Mouse (Mus musculus): ENCODE measurements around the gene Scd3. TPM values are rescaled to one million over a fixed set of nuclear protein-coding genes. Genes with fewer than 3 reads are reported as not detected.
A peak's percentile ranks its signal among the peaks of the same experiment; 100 is the strongest.
"Not testable (repeated sequence)": the region's sequence is repeated elsewhere in the genome, so short reads cannot be mapped to it uniquely, and the experiment has no call there.

Scd3 gene
- polyA plus RNA-seq, 1 experiment from 2014 or later: 4.8 TPM

GRCm38 (mm10) chr19:44238906-44239305, 35.8 kb downstream of the Scd3 start:
- H3K9me3 ChIP-seq (replicated peaks): no peaks in the 10 kb centered on the region
- H3K4me1 ChIP-seq: 0 out of 2 replicates have a peak, but pooled peaks cover 5% of the 10 kb centered on the region
- no peaks in the 10 kb centered on the region for H3K27me3 ChIP-seq (replicated peaks)
- 83% methylated on average over 2 of the region's 2 CpGs for WGBS
- ATAC-seq (ENCODE audit: low FRiP score): no peak
- H3K36me3 ChIP-seq: no peaks in the 10 kb centered on the region
- no peak overlapping the region for H3K27ac ChIP-seq (replicated peaks)
- no peak overlapping the region for H3K9ac ChIP-seq (replicated peaks)
- no peak overlapping the region for H3K4me2 ChIP-seq
- H3K4me3 ChIP-seq (replicated peaks): no peak overlapping the region

DNA sequence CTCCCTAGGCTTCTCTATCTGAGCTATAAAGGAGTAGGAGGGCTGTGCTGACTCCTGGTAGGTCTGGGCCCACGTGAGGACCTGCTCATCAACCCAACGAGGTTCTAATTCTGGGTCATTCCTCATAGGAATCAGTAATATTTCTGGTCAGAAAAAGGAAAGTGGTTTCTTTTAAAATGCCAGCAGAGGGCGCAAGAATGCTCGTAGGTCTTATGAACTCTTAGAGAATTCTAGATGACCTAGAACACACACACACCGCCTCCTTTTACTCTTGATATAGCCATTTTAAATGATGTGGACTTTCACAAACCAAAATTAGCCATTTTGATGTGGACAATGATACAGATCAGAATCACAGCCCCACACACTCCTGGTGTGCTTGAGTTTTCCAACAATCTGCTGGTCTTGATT, 42.7 kb downstream of the Scd3 start:
- Histone ChIP-seq H3K4me3 (replicated peaks) (no peak overlapping the region), H3K4me1 (peaks cover 33% of the 10 kb centered on the region), H3K4me2 (peak overlapping the region; percentile 88), H3K9me3 (replicated peaks) (no peaks in the 10 kb centered on the region), H3K36me3 (no peaks in the 10 kb centered on the region), H3K27me3 (replicated peaks) (no peaks in the 10 kb centered on the region), H3K27ac (replicated peaks) (no peak overlapping the region), H3K9ac (replicated peaks) (no peak overlapping the region)
- no peak for ATAC-seq (ENCODE audit: low FRiP score)
- 5% methylated on average over 5 of the region's 5 CpGs for WGBS

- no peak overlapping the region for H3K27ac ChIP-seq (replicated peaks)
- H3K9ac ChIP-seq (replicated peaks): 0 out of 2 replicates have a peak overlapping the region, but pooled peaks have one; percentile 7
- no peaks in the 10 kb centered on the region for H3K9me3 ChIP-seq (replicated peaks)
Measured at GRCm38 (mm10) chr19:44246341-44246911, 43.4 kb downstream of the Scd3 start.

DNA sequence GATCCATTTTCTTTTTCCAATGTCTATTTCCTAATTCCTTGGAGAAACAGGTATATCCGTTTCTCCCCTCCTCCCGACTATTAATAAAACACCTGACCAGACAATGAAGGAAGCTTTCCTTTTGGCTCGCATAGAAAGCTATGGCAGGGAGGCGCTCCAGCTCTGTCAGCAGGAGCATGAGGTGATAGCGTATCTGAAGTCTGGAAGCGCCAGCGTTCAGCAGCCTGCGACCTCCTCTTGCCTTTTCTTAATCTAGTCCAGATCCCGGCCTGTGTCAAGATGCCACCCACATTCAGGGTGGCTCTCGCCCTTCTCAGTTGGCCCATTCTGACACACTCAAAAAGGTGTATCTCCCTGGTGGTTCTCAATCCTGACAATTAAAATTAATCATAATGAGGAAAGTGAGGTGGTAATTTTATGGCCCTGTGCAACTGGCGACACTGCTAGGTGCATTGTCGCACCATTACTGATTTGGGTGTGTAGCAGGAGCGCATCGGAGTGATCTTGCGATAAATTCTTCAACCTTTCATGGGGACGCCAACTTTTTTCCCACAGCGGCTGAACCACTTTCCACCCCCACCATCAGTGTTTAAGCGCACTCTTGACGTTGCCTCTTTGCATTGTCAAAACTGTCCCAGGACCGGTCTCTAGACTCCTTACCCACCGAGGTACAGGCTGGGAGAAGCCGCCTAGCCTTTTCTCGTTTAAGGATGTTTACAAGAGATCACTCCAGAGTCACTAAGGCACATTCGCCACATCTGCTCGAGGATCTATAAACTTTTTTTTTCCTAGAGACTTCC, 44.4 kb downstream of the Scd3 start:
- H3K9me3 ChIP-seq (replicated peaks): no peaks in the 10 kb centered on the region
- H3K4me3 ChIP-seq (replicated peaks): peak overlapping the region; percentile 49
- peak; percentile 57 for ATAC-seq (ENCODE audit: low FRiP score)
- H3K9ac ChIP-seq (replicated peaks): peak overlapping the region; percentile 60
- H3K36me3 ChIP-seq: no peaks in the 10 kb centered on the region
- H3K4me2 ChIP-seq: peak overlapping the region; percentile 88
- WGBS: 2% methylated on average over 25 of the region's 25 CpGs
- H3K4me1 ChIP-seq: peaks cover 33% of the 10 kb centered on the region
- H3K27ac ChIP-seq (replicated peaks): peak overlapping the region; percentile 91
- no peaks in the 10 kb centered on the region for H3K27me3 ChIP-seq (replicated peaks)

More at GRCm38 (mm10) chr19:44246341-44246911, 43.4 kb downstream of the Scd3 start:
- H3K4me1 ChIP-seq: peaks cover 33% of the 10 kb centered on the region
- no peaks in the 10 kb centered on the region for H3K36me3 ChIP-seq
- H3K27me3 ChIP-seq (replicated peaks): no peaks in the 10 kb centered on the region
- 0 out of 2 replicates have a peak overlapping the region, but pooled peaks have one; percentile 49 for H3K4me3 ChIP-seq (replicated peaks)
- ATAC-seq (ENCODE audit: low FRiP score): no peak
- H3K4me2 ChIP-seq: peak overlapping the region; percentile 88
- whole genome bisulfite sequencing: 49% methylated on average over 11 of the region's 11 CpGs

DNA sequence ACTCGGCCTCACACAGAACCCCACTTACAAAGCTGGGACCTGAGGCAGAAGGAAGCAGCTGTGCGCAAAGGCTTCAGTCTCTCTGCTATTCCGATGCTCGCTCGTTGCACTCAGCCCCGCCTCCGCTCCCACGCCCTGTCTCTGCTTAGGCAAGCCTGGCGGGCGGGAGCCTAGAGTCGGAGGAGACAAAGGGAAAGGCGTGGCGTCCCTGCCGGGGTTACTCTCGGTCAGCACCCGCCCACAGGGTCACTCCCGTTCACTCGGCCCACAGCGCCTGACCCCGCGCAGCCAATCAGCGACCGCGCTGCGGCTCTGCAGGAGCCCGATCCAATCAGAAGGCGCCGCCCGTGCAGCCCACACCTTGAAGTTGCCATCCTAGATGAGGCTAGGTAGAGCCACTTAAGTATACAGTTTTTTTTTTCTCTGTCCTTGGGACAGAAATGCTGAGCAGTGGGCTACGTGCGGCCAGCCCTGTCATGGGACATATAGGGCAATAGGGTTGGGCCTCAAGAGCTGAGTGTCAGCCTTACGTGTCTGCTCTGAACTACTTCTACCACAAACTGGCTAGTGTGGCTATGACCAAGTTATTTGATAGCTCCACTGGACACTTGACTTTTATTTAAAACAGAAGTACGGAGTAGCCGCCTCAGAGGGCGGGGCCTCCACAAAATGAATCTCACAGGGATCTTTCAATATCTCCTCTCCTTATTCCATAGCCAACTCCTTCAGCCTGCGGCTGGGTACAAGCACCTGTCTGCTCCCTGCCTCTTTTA, 45.2 kb downstream of the Scd3 start:
- Histone ChIP-seq H3K36me3 (no peaks in the 10 kb centered on the region), H3K4me2 (peak overlapping the region; percentile 88), H3K27me3 (replicated peaks) (no peaks in the 10 kb centered on the region), H3K4me3 (replicated peaks) (peak overlapping the region; percentile 49), H3K4me1 (peaks cover 33% of the 10 kb centered on the region), H3K9me3 (replicated peaks) (no peaks in the 10 kb centered on the region), H3K27ac (replicated peaks) (peak overlapping the region; percentile 91), H3K9ac (replicated peaks) (peak overlapping the region; percentile 60)
- WGBS: 3% methylated on average over 36 of the region's 36 CpGs
- peak; percentile 96 for ATAC-seq (ENCODE audit: low FRiP score)

DNA sequence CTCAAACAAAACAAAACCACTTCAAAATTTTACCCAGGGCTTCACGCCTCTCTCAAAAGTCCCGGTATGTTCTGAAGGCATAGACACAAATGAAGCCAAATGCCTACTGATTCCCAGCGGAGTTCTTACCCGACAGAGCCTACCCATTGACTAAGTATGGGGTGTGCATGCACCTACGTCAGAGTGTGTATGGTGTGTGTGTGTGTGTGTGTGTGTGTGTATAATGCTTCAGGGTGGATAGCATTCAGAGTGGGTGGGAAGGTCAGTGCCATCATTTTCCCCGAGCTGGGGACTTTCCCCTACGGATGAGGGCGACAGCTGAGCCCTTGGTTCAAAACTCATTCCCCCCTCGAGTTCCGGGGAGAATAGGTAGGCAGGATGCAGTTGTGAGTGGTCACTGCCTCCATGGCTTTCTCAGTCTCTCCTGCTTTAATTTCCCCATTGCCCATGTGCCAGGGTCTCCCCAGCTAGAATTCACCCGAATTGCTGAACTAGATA, 45.8 kb downstream of the Scd3 start:
- Histone ChIP-seq H3K4me2 (peak overlapping the region; percentile 88), H3K27me3 (replicated peaks) (no peaks in the 10 kb centered on the region), H3K36me3 (no peaks in the 10 kb centered on the region), H3K9ac (replicated peaks) (no peak overlapping the region), H3K27ac (replicated peaks) (peak overlapping the region; percentile 91), H3K4me3 (replicated peaks) (no peak overlapping the region), H3K4me1 (peaks cover 33% of the 10 kb centered on the region), H3K9me3 (replicated peaks) (no peaks in the 10 kb centered on the region)
- no peak for ATAC-seq (ENCODE audit: low FRiP score)
- 64% methylated on average over 11 of the region's 11 CpGs for WGBS

GRCm38 (mm10) chr19:44251138-44251537, 48.1 kb downstream of the Scd3 start:
- H3K36me3 ChIP-seq; H3K9ac ChIP-seq (replicated peaks); H3K4me3 ChIP-seq (replicated peaks); H3K9me3 ChIP-seq (replicated peaks); H3K4me2 ChIP-seq; H3K27ac ChIP-seq (replicated peaks); H3K27me3 ChIP-seq (replicated peaks); ATAC-seq (ENCODE audit: low FRiP score): not testable (repeated sequence)
- 94% methylated on average over 6 of the region's 6 CpGs for WGBS
- peaks cover 26% of the 10 kb centered on the region for H3K4me1 ChIP-seq

GRCm38 (mm10) chr19:44251936-44252558, 49.0 kb downstream of the Scd3 start:
- Histone ChIP-seq H3K9ac (replicated peaks) (no peak overlapping the region), H3K36me3 (no peaks in the 10 kb centered on the region), H3K9me3 (replicated peaks) (no peaks in the 10 kb centered on the region), H3K4me1 (peaks cover 17% of the 10 kb centered on the region), H3K4me3 (replicated peaks) (no peak overlapping the region), H3K27ac (replicated peaks) (no peak overlapping the region), H3K4me2 (no peak overlapping the region), H3K27me3 (replicated peaks) (no peaks in the 10 kb centered on the region)
- ATAC-seq (ENCODE audit: low FRiP score): no peak
- 74% methylated on average over 12 of the region's 12 CpGs for WGBS

DNA sequence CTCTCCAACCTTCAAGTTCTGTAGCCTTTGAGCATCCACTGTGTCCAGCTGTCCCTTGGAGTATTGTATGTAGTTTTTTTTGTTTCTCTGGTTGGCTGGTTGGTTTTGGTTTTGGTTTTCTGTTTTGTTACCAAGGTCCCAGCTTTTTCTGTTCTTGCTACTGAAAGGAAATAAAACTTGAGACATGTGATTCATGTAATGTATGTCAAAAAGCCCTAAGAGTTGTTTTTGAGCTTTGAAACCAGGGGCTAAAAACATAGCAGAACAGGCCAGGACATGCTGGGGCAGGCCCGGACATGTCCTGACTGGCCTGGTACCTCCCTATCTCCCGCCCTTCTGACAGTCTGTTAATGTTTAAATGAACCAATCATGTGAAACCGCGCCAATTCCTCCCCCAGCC, 51.0 kb downstream of the Scd3 start:
- 93% methylated on average over 4 of the region's 4 CpGs for WGBS
- not testable (repeated sequence) for H3K4me2 ChIP-seq; H3K27me3 ChIP-seq (replicated peaks); ATAC-seq (ENCODE audit: low FRiP score); H3K27ac ChIP-seq (replicated peaks); H3K9ac ChIP-seq (replicated peaks); H3K4me3 ChIP-seq (replicated peaks); H3K36me3 ChIP-seq; H3K4me1 ChIP-seq; H3K9me3 ChIP-seq (replicated peaks)

DNA sequence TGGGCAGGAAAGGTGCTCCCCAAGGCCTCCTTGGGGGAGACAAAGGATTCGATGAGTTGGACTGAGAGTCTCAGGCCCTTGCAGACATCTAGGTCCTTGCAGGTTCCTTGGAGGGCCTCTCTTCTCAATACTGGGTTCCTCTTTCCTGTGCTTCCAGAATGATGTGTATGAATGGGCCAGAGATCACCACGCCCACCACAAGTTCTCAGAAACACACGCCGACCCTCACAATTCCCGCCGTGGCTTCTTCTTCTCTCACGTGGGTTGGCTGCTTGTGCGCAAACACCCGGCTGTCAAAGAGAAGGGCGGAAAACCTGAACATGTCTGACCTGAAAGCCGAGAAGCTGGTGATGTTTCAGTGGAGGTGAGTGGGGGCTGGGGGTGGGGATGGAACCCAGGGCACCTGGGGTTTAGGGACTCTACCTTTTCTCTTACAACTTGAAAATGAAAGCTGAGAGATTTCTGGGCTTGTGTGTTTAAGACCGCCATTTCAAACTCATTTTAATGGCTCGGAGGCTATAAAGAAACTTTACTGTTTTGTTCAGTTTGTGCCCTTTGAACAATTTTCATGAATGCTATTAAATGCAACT, 54.4 kb downstream of the Scd3 start:
- no peak overlapping the region for H3K4me3 ChIP-seq (replicated peaks)
- no peaks in the 10 kb centered on the region for H3K4me1 ChIP-seq
- no peak overlapping the region for H3K27ac ChIP-seq (replicated peaks)
- H3K27me3 ChIP-seq (replicated peaks): no peaks in the 10 kb centered on the region
- no peaks in the 10 kb centered on the region for H3K36me3 ChIP-seq
- H3K4me2 ChIP-seq: no peak overlapping the region
- WGBS: 92% methylated on average over 13 of the region's 13 CpGs
- no peaks in the 10 kb centered on the region for H3K9me3 ChIP-seq (replicated peaks)
- ATAC-seq (ENCODE audit: low FRiP score): no peak
- H3K9ac ChIP-seq (replicated peaks): no peak overlapping the region

- ATAC-seq (ENCODE audit: low FRiP score): no peak
- Histone ChIP-seq H3K4me2 (no peak overlapping the region), H3K36me3 (no peaks in the 10 kb centered on the region), H3K27ac (replicated peaks) (no peak overlapping the region), H3K9me3 (replicated peaks) (no peaks in the 10 kb centered on the region), H3K4me1 (no peaks in the 10 kb centered on the region), H3K27me3 (replicated peaks) (no peaks in the 10 kb centered on the region), H3K4me3 (replicated peaks) (no peak overlapping the region), H3K9ac (replicated peaks) (no peak overlapping the region)
- WGBS: 82% methylated on average over 4 of the region's 4 CpGs
Measured at GRCm38 (mm10) chr19:44259484-44259883, 56.4 kb downstream of the Scd3 start.

All from neural tube, embryonic 15.5 days (tissue).